Mouse (Mus musculus): ENCODE data around the gene Insl5. TPM values are rescaled to one million over a fixed set of nuclear protein-coding genes. Genes with fewer than 3 reads are reported as not detected.

Gene Insl5
- polyA plus RNA-seq, 1 experiment from 2014 or later: not detected

DNA sequence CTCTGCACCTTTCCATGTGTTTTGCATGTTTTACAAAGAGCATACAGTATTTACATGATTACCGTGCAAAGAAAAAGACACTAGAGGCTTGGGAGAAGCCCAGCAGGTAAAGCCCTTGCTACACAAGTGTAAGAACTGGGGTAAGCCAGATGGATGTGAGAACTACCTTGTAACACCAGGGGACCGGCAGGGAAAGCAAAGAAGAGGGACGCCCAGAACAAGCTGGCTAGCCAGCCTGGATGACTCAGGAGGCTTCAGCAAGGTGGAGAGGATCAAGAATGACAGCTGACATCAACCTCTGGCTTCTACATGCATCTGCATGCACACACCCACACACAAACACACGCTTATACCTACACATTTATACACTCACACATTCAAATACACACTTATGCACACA lies 36.6 kb downstream of the Insl5 start:
- DNase-seq: no peak
- Histone ChIP-seq H3K9me3 (ENCODE audit: low read depth, low read length) (no peaks in the 10 kb centered on the region), H3K9ac (no peak overlapping the region), H3K27me3 (ENCODE audit: insufficient read depth, low read length) (no peaks in the 10 kb centered on the region), H3K4me1 (ENCODE audit: insufficient read depth) (no peaks in the 10 kb centered on the region), H3K4me2 (no peak overlapping the region), H3K27ac (ENCODE audit: low read depth) (no peak overlapping the region), H3K4me3 (ENCODE audit: low read depth, low read length) (no peak overlapping the region), H3K36me3 (ENCODE audit: insufficient read depth) (no peaks in the 10 kb centered on the region)
- TF ChIP-seq CTCF (IDR thresholded peaks at IDR 0.05; ENCODE audit: low read depth): no peak
- ATAC-seq (ENCODE audit: insufficient read depth): no peak
- 69% methylated on average over 4 of the region's 4 CpGs for WGBS

- no peaks in the 10 kb centered on the region for H3K4me1 ChIP-seq (ENCODE audit: insufficient read depth)
- no peak overlapping the region for H3K9ac ChIP-seq
- H3K27ac ChIP-seq (ENCODE audit: low read depth): no peak overlapping the region
- ATAC-seq (ENCODE audit: insufficient read depth): no peak
- H3K4me2 ChIP-seq: no peak overlapping the region
- H3K4me3 ChIP-seq (ENCODE audit: low read depth, low read length): no peak overlapping the region
- WGBS: 72% methylated on average over 5 of the region's 5 CpGs
- TF ChIP-seq CTCF (IDR thresholded peaks at IDR 0.05; ENCODE audit: low read depth): no peak
- H3K9me3 ChIP-seq (ENCODE audit: low read depth, low read length): no peaks in the 10 kb centered on the region
- DNase-seq: no peak
- no peaks in the 10 kb centered on the region for H3K27me3 ChIP-seq (ENCODE audit: insufficient read depth, low read length)
- H3K36me3 ChIP-seq (ENCODE audit: insufficient read depth): no peaks in the 10 kb centered on the region
These were observed 37.3 kb downstream of the Insl5 start for GRCm38 (mm10) chr4:102989391-102989790.

- DNase-seq (no peak), ATAC-seq (ENCODE audit: insufficient read depth) (no peak)
- no peak overlapping the region for H3K27ac ChIP-seq (ENCODE audit: low read depth)
- H3K36me3 ChIP-seq (ENCODE audit: insufficient read depth): no peaks in the 10 kb centered on the region
- H3K27me3 ChIP-seq (ENCODE audit: insufficient read depth, low read length): no peaks in the 10 kb centered on the region
- no peak for TF ChIP-seq CTCF (IDR thresholded peaks at IDR 0.05; ENCODE audit: low read depth)
- H3K4me2 ChIP-seq: no peak overlapping the region
- H3K9ac ChIP-seq: no peak overlapping the region
- no peak overlapping the region for H3K4me3 ChIP-seq (ENCODE audit: low read depth, low read length)
- WGBS: 52% methylated on average over 6 of the region's 6 CpGs
- no peaks in the 10 kb centered on the region for H3K4me1 ChIP-seq (ENCODE audit: insufficient read depth)
- no peaks in the 10 kb centered on the region for H3K9me3 ChIP-seq (ENCODE audit: low read depth, low read length)
These were observed 38.1 kb downstream of the Insl5 start for GRCm38 (mm10) chr4:102988526-102988925.

DNA sequence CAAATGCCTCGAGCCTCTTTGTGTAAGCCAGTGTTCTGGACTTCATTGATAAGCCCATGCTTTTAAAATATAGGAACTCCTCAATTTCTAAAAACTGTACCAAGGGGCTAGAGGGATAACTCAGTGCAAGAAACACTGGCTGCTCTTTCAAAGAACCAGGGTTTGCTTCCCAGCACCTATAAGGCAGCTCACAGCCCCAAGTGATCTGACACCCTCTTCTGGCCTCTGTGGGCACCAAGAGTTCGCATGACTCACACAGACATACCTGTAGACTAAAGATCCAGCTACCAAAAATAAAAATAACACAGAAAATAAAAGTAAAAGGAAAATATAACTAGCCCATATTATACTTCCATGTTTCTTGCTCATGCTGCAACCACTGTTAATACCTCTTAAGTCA lies 38.9 kb downstream of the Insl5 start:
- H3K4me1 ChIP-seq (ENCODE audit: insufficient read depth): no peaks in the 10 kb centered on the region
- no peak overlapping the region for H3K9ac ChIP-seq
- 73% methylated on average over 2 of the region's 2 CpGs for WGBS
- H3K36me3 ChIP-seq (ENCODE audit: insufficient read depth): no peaks in the 10 kb centered on the region
- ATAC-seq (ENCODE audit: insufficient read depth): no peak
- TF ChIP-seq CTCF (IDR thresholded peaks at IDR 0.05; ENCODE audit: low read depth): no peak
- no peak overlapping the region for H3K27ac ChIP-seq (ENCODE audit: low read depth)
- H3K4me2 ChIP-seq: no peak overlapping the region
- H3K9me3 ChIP-seq (ENCODE audit: low read depth, low read length): no peaks in the 10 kb centered on the region
- no peak overlapping the region for H3K4me3 ChIP-seq (ENCODE audit: low read depth, low read length)
- no peak for DNase-seq
- no peaks in the 10 kb centered on the region for H3K27me3 ChIP-seq (ENCODE audit: insufficient read depth, low read length)

- H3K9ac ChIP-seq: no peak overlapping the region
- H3K27ac ChIP-seq (ENCODE audit: low read depth): no peak overlapping the region
- WGBS: 50% methylated on average over 4 of the region's 4 CpGs
- DNase-seq (no peak), ATAC-seq (ENCODE audit: insufficient read depth) (no peak; the same call in 1 of the 2 replicates)
- no peaks in the 10 kb centered on the region for H3K9me3 ChIP-seq (ENCODE audit: low read depth, low read length)
- no peak overlapping the region for H3K4me3 ChIP-seq (ENCODE audit: low read depth, low read length)
- H3K4me1 ChIP-seq (ENCODE audit: insufficient read depth): no peaks in the 10 kb centered on the region
- no peaks in the 10 kb centered on the region for H3K36me3 ChIP-seq (ENCODE audit: insufficient read depth)
- H3K27me3 ChIP-seq (ENCODE audit: insufficient read depth, low read length): no peaks in the 10 kb centered on the region
- TF ChIP-seq CTCF (IDR thresholded peaks at IDR 0.05; ENCODE audit: low read depth): no peak
- no peak overlapping the region for H3K4me2 ChIP-seq
These were observed 39.3 kb downstream of the Insl5 start for GRCm38 (mm10) chr4:102987325-102987724.

GRCm38 (mm10) chr4:102986917-102987316 lies 39.7 kb downstream of the Insl5 start:
- no peaks in the 10 kb centered on the region for H3K27me3 ChIP-seq (ENCODE audit: insufficient read depth, low read length)
- H3K9ac ChIP-seq: no peak overlapping the region
- peak; percentile 85; the same call in 1 of the 2 replicates for ATAC-seq (ENCODE audit: insufficient read depth)
- peak; percentile 87 for TF ChIP-seq CTCF (IDR thresholded peaks at IDR 0.05; ENCODE audit: low read depth)
- H3K36me3 ChIP-seq (ENCODE audit: insufficient read depth): no peaks in the 10 kb centered on the region
- H3K4me3 ChIP-seq (ENCODE audit: low read depth, low read length): no peak overlapping the region
- H3K9me3 ChIP-seq (ENCODE audit: low read depth, low read length): no peaks in the 10 kb centered on the region
- H3K4me2 ChIP-seq: no peak overlapping the region
- peak; percentile 93 for DNase-seq
- H3K4me1 ChIP-seq (ENCODE audit: insufficient read depth): no peaks in the 10 kb centered on the region
- 3% methylated on average over 2 of the region's 2 CpGs for WGBS
- no peak overlapping the region for H3K27ac ChIP-seq (ENCODE audit: low read depth)

DNA sequence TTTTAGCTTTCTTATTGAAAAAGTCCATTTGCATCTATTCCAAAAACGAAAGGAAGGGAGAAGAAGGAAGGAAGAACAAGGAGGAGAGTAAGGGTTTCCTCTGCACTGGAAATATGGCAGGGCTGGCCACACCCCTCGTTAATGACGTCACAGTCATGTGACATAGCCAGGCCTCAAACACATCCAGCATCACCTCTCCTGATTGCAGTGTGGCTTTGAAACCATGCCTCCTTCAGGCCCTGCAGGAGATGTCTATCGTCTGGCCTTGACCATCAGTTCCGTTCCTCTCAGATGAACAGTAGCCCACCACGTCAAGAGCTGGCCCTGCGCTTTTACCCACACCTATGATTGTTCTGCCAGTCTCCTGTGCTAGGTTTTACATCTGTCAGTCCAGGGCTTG lies 40.5 kb downstream of the Insl5 start:
- ATAC-seq (ENCODE audit: insufficient read depth): 0 out of 2 replicates have a peak, but pooled peaks have one; percentile 18
- no peak overlapping the region for H3K9ac ChIP-seq
- no peak overlapping the region for H3K4me2 ChIP-seq
- H3K4me3 ChIP-seq (ENCODE audit: low read depth, low read length): no peak overlapping the region
- no peak for TF ChIP-seq CTCF (IDR thresholded peaks at IDR 0.05; ENCODE audit: low read depth)
- H3K27me3 ChIP-seq (ENCODE audit: insufficient read depth, low read length): no peaks in the 10 kb centered on the region
- 65% methylated on average over 7 of the region's 7 CpGs for WGBS
- H3K4me1 ChIP-seq (ENCODE audit: insufficient read depth): no peaks in the 10 kb centered on the region
- no peaks in the 10 kb centered on the region for H3K36me3 ChIP-seq (ENCODE audit: insufficient read depth)
- peak; percentile 20 for DNase-seq
- H3K9me3 ChIP-seq (ENCODE audit: low read depth, low read length): no peaks in the 10 kb centered on the region
- no peak overlapping the region for H3K27ac ChIP-seq (ENCODE audit: low read depth)

GRCm38 (mm10) chr4:102981709-102982108 lies 44.9 kb downstream of the Insl5 start:
- ATAC-seq (ENCODE audit: insufficient read depth): no peak

More at GRCm38 (mm10) chr4:102981709-102982108, 44.9 kb downstream of the Insl5 start:
- Histone ChIP-seq H3K36me3 (ENCODE audit: insufficient read depth) (no peaks in the 10 kb centered on the region), H3K9ac (no peak overlapping the region), H3K27ac (ENCODE audit: low read depth) (no peak overlapping the region), H3K4me3 (ENCODE audit: low read depth, low read length) (no peak overlapping the region), H3K27me3 (ENCODE audit: insufficient read depth, low read length) (peaks cover 5% of the 10 kb centered on the region; the same call in 1 of the 2 replicates), H3K4me2 (no peak overlapping the region), H3K9me3 (ENCODE audit: low read depth, low read length) (no peaks in the 10 kb centered on the region), H3K4me1 (ENCODE audit: insufficient read depth) (0 out of 2 replicates have a peak, but pooled peaks cover 4% of the 10 kb centered on the region)
- no peak for TF ChIP-seq CTCF (IDR thresholded peaks at IDR 0.05; ENCODE audit: low read depth)
- WGBS: 72% methylated on average over 8 of the region's 8 CpGs
- DNase-seq: no peak
